Mouse (Mus musculus) intestine, postnatal 0 days (tissue): Measurements from ENCODE around the gene Prr29. TPM values are rescaled to one million over a fixed set of nuclear protein-coding genes. Genes with fewer than 3 reads are reported as not detected.

ENCODE experiments used
- ATAC-seq: fragments of 200-750 bp; cut with Nextera tagmentation; 2 replicates; pipeline ENCODE4 v1.8.0; 2017; ENCODE audit warnings: mild to moderate bottlenecking, moderate TSS enrichment, moderate library complexity
- H3K27ac ChIP-seq: fragments of 300-500 bp; sonication (generic); 2 replicates; pipeline ENCODE4 v1.5.1; 2014; ENCODE audit warnings: mild to moderate bottlenecking, low read depth, low read length, moderate library complexity
- H3K27me3 ChIP-seq: fragments of 300-500 bp; sonication (generic); replicated peaks from 2 replicates; pipeline ENCODE4 v1.6.1; 2014; ENCODE audit warnings: low read length, mixed read lengths; ENCODE audit not compliant: control insufficient read depth, insufficient read depth
- H3K36me3 ChIP-seq: fragments of 300-500 bp; sonication (generic); 2 replicates; pipeline ENCODE4 v1.6.1; 2014; ENCODE audit warnings: mild to moderate bottlenecking, moderate library complexity; ENCODE audit not compliant: control insufficient read depth, insufficient read depth
- H3K4me1 ChIP-seq: fragments of 300-500 bp; sonication (generic); replicated peaks from 2 replicates; pipeline ENCODE4 v1.6.1; 2014; ENCODE audit warnings: antibody characterized with exemption, low read length, mixed read lengths; ENCODE audit not compliant: control insufficient read depth, insufficient read depth
- H3K4me2 ChIP-seq: fragments of 300-500 bp; sonication (generic); replicated peaks from 2 replicates; pipeline ENCODE4 v1.6.1; 2014; ENCODE audit warnings: low read depth, mild to moderate bottlenecking, moderate library complexity
- H3K4me3 ChIP-seq: fragments of 300-500 bp; sonication (generic); 2 replicates; pipeline ENCODE4 v1.5.1; 2014; ENCODE audit warnings: low read depth, low read length
- H3K9ac ChIP-seq: fragments of 300-500 bp; sonication (generic); 2 replicates; pipeline ENCODE4 v1.6.1; 2014; ENCODE audit warnings: mild to moderate bottlenecking, low read depth, low read length
- H3K9me3 ChIP-seq: fragments of 300-500 bp; sonication (generic); 2 replicates; pipeline ENCODE4 v1.6.1; 2016; ENCODE audit warnings: mixed run types; ENCODE audit not compliant: control insufficient read depth
- CTCF ChIP-seq: sonication (generic); IDR thresholded peaks from 2 replicates; pipeline ENCODE4 v1.5.1; 2016; ENCODE audit warnings: low read depth, mild to moderate bottlenecking, control low read depth, antibody characterized with exemption, moderate library complexity
- WGBS: fragments of 180-500 bp; shearing (Covaris S2); extraction: QIAGEN DNeasy Blood & Tissue Kit; methylation state at CpG from one replicate; pipeline ENCODE4 v1.1.7; 2014; 5-methylcytosine and 5-hydroxymethylcytosine counted together
- polyA plus RNA-seq: library from polyadenylated mRNA; unstranded; fragments of >200 nt; fragmentation: Nextera tagmentation; extraction: Ambion mirVana; gene quantifications from 2 replicates; pipeline ENCODE4 v1.2.1, GENCODE M21; 2015

The Prr29 gene
- polyA plus RNA-seq, 1 experiment from 2014 or later: 0.52 TPM

DNA sequence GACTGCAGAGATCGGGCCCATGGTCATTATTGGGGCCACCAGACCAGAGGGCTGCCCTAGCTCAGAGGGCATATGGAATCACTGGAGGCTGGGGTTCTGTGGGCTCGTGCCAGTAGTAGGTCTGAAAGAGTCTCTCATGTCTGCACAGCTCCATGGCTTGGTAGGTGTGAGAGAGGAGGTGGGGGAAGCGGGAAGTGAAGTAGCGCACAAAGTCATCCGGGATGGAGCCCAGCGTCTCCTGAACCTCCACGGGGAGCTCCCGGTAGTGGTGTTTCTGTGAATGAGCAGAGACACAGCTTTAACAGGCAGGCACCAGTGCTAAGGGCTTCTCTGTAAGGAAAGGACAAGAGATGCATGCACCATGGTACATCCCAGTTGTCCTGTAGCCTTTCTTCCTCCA is 33.2 kb downstream of the Prr29 start:
- no peak for ATAC-seq
- WGBS: 91% methylated on average over 8 of the region's 8 CpGs
- H3K4me1 ChIP-seq: no peaks in the 10 kb centered on the region
- H3K36me3 ChIP-seq: peaks cover 40% of the 10 kb centered on the region
- no peak overlapping the region for H3K4me2 ChIP-seq
- H3K9ac ChIP-seq: no peak overlapping the region
- no peak for TF ChIP-seq CTCF
- H3K27ac ChIP-seq: no peak overlapping the region
- H3K4me3 ChIP-seq: no peak overlapping the region
- no peaks in the 10 kb centered on the region for H3K27me3 ChIP-seq
- no peaks in the 10 kb centered on the region for H3K9me3 ChIP-seq

DNA sequence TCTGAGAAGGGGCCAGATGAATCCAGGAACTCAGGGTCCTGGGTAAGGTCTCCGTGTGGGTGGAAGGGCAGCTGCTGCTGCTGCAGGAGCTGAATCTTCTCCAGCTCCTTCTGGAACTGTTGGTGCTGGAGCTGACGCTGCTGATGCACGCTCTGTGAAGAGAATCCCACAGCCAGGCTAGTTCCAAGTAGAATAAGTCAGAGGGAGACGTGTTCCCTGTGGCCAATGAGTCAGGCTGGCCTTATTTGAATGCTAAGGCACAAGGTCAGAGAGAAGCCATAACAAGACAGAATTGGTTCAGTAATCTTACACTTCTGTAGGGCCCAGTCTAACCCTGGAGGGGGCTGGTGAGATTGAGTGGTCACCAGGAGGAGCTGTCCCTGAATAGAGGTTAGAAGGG is 44.7 kb downstream of the Prr29 start:
- ATAC-seq: no peak
- 74% methylated on average over 4 of the region's 4 CpGs for WGBS
- H3K9me3 ChIP-seq: no peaks in the 10 kb centered on the region
- no peak overlapping the region for H3K27ac ChIP-seq
- H3K4me3 ChIP-seq: no peak overlapping the region
- peaks cover 50% of the 10 kb centered on the region for H3K36me3 ChIP-seq
- no peak overlapping the region for H3K9ac ChIP-seq
- no peak for TF ChIP-seq CTCF
- no peak overlapping the region for H3K4me2 ChIP-seq
- H3K4me1 ChIP-seq: no peaks in the 10 kb centered on the region
- H3K27me3 ChIP-seq: no peaks in the 10 kb centered on the region

DNA sequence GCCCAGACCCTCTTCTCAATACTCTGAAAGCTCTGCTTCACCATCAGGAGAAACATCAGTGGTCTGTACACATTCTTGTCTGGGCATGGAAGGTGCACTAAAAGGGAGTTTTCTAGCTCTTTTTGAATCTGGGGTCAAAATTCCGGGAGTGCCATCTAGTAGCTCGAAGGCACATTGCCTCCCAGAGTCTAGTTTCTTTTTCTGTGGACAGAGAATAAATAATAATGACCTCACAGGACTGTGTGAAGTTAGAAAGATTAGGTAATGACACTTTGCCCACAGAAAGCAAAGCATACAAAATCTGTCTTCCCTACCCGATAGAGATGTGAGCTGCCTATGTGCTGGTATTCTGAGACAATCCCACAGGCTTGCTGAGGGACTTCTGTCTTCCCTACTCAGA is 45.2 kb downstream of the Prr29 start:
- no peak for ATAC-seq
- 89% methylated on average over 3 of the region's 3 CpGs for WGBS

GRCm38 (mm10) chr11:106411157-106411556 is 45.9 kb downstream of the Prr29 start:
- ATAC-seq: no peak
- no peak for TF ChIP-seq CTCF
- no peaks in the 10 kb centered on the region for H3K4me1 ChIP-seq
- H3K9me3 ChIP-seq: no peaks in the 10 kb centered on the region
- H3K9ac ChIP-seq: no peak overlapping the region
- H3K36me3 ChIP-seq: peaks cover 42% of the 10 kb centered on the region
- H3K4me3 ChIP-seq: no peak overlapping the region
- no peak overlapping the region for H3K4me2 ChIP-seq
- H3K27me3 ChIP-seq: no peaks in the 10 kb centered on the region
- H3K27ac ChIP-seq: no peak overlapping the region
- WGBS: 86% methylated on average over 2 of the region's 2 CpGs

More for the DNA sequence above, 45.2 kb downstream of the Prr29 start:
- no peak for TF ChIP-seq CTCF
- H3K9ac ChIP-seq: no peak overlapping the region
- H3K27me3 ChIP-seq: no peaks in the 10 kb centered on the region
- no peak overlapping the region for H3K4me2 ChIP-seq
- no peak overlapping the region for H3K4me3 ChIP-seq
- H3K4me1 ChIP-seq: no peaks in the 10 kb centered on the region
- peaks cover 49% of the 10 kb centered on the region for H3K36me3 ChIP-seq
- H3K9me3 ChIP-seq: no peaks in the 10 kb centered on the region
- no peak overlapping the region for H3K27ac ChIP-seq

- WGBS: 82% methylated on average over 3 of the region's 3 CpGs
- H3K36me3 ChIP-seq: peaks cover 31% of the 10 kb centered on the region
Measured at GRCm38 (mm10) chr11:106412641-106413360, 47.5 kb downstream of the Prr29 start.

DNA sequence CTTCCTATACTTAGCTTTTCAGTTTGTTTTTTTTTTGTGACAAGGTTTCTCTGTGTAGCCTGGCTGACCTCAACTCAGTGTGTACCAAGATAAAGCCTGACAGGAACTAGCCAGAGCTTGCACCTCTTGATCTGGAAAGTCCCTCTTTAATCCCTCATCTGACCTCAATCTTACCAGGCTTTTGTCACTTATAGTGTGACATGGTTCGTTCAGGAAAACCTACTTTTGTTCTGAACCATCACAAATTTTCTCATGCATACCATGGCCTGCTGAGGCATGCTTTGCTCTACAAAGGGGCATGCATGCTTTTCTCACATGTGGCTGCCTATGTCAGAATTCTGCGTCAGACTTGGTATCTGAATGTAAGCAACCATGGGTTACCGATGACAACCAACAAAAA is 51.1 kb downstream of the Prr29 start:
- no peaks in the 10 kb centered on the region for H3K9me3 ChIP-seq
- no peak overlapping the region for H3K9ac ChIP-seq
- H3K4me1 ChIP-seq: no peaks in the 10 kb centered on the region
- 87% methylated on average over 3 of the region's 3 CpGs for WGBS
- H3K36me3 ChIP-seq: peaks cover 23% of the 10 kb centered on the region
- no peak overlapping the region for H3K4me3 ChIP-seq
- H3K4me2 ChIP-seq: no peak overlapping the region
- H3K27ac ChIP-seq: no peak overlapping the region
- H3K27me3 ChIP-seq: no peaks in the 10 kb centered on the region
- TF ChIP-seq CTCF: no peak
- no peak for ATAC-seq

More at GRCm38 (mm10) chr11:106412641-106413360, 47.5 kb downstream of the Prr29 start:
- H3K27ac ChIP-seq: no peak overlapping the region
- no peak overlapping the region for H3K4me3 ChIP-seq
- no peaks in the 10 kb centered on the region for H3K4me1 ChIP-seq
- no peak for TF ChIP-seq CTCF
- no peak overlapping the region for H3K9ac ChIP-seq
- H3K9me3 ChIP-seq: no peaks in the 10 kb centered on the region
- H3K27me3 ChIP-seq: no peaks in the 10 kb centered on the region
- H3K4me2 ChIP-seq: no peak overlapping the region
- ATAC-seq: no peak
